Mouse (Mus musculus): ENCODE data around the gene Nkd1. TPM values are rescaled to one million over a fixed set of nuclear protein-coding genes. Genes with fewer than 3 reads are reported as not detected.

Nkd1 gene
- polyA plus RNA-seq, 1 experiment from 2014 or later: 92.6 TPM

DNA sequence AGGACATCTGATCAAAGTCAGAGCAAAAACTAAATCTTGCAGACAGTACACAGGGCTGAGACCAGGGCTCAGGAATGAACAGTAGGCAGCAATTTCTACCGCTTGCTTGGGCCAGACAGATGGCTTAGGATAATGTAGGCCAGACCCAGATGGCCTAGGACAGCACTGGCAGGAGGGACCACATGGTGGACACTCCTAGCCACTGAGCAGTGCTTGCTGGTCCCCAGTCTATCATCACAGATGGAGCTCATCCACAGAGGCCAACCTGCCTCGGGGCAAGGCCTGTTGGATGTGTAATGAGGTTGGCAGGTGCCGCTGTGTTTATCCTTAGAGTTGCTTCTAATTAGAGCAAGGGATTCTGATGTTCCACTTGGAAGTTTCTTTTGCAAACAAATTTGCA, 102.2 kb downstream of the Nkd1 start:
- Histone ChIP-seq H3K4me1 (peaks cover 18% of the 10 kb centered on the region), H3K27me3 (peaks cover 21% of the 10 kb centered on the region), H3K4me2 (replicated peaks) (no peak overlapping the region), H3K36me3 (no peaks in the 10 kb centered on the region), H3K9ac (no peak overlapping the region), H3K27ac (replicated peaks) (no peak overlapping the region), H3K9me3 (replicated peaks) (no peaks in the 10 kb centered on the region), H3K4me3 (replicated peaks) (no peak overlapping the region)
- WGBS: 58% methylated on average over 3 of the region's 3 CpGs
- ATAC-seq (ENCODE audit: insufficient number of reproducible peaks, low FRiP score, low TSS enrichment, low read depth): no peak

- no peak for ATAC-seq (ENCODE audit: insufficient number of reproducible peaks, low FRiP score, low TSS enrichment, low read depth)
- WGBS: 85% methylated on average over 3 of the region's 3 CpGs
- H3K27ac ChIP-seq (replicated peaks): no peak overlapping the region
- peaks cover 21% of the 10 kb centered on the region for H3K27me3 ChIP-seq
- no peak overlapping the region for H3K9ac ChIP-seq
- H3K9me3 ChIP-seq (replicated peaks): no peaks in the 10 kb centered on the region
- no peak overlapping the region for H3K4me3 ChIP-seq (replicated peaks)
- H3K4me2 ChIP-seq (replicated peaks): no peak overlapping the region
- peaks cover 23% of the 10 kb centered on the region for H3K4me1 ChIP-seq
- no peaks in the 10 kb centered on the region for H3K36me3 ChIP-seq
Measured at GRCm38 (mm10) chr8:88624276-88624675, 103.1 kb downstream of the Nkd1 start.

DNA sequence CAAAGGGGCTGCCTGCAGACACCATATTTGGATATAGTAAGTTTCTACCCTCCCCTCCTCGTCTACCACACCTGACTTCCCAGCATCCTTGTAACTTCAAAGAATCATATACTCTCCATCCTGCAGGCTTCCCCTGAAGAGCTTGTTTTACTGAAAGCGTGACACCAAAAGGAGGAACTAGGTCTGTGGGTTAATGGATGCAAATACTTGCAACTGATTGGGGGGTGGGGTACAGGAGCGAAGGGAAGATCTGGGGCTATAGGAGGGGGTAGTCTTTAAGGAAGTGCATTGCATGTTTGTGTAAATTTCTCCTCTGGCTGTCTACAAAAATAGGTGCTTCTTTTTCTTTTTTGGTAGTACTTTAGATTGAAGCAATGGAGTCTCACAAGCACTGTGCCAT, 105.3 kb downstream of the Nkd1 start:
- Histone ChIP-seq H3K27ac (replicated peaks) (no peak overlapping the region), H3K27me3 (peaks cover 21% of the 10 kb centered on the region), H3K36me3 (no peaks in the 10 kb centered on the region), H3K4me3 (replicated peaks) (no peak overlapping the region), H3K4me2 (replicated peaks) (no peak overlapping the region), H3K9ac (no peak overlapping the region), H3K4me1 (peaks cover 18% of the 10 kb centered on the region), H3K9me3 (replicated peaks) (no peaks in the 10 kb centered on the region)
- 63% methylated on average over 3 of the region's 3 CpGs for WGBS
- ATAC-seq (ENCODE audit: insufficient number of reproducible peaks, low FRiP score, low TSS enrichment, low read depth): no peak

DNA sequence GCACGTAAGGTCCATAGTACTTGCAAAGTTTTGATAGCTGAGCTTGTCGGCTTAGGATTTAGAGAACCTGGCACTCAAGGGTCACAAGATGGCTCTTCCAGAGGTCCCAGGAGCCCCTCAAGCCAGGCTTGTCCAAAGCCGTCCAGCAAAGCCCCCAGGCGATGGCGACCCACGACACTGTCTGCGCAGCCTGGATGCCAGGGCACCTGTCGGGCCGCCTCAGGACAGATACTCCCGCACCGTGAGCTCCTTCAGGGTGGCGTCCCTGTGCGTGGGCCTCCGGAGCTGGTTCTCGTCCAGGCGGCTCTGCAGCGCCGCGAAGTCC, 105.7 kb downstream of the Nkd1 start:
- WGBS: 10% methylated on average over 19 of the region's 19 CpGs
- peaks cover 18% of the 10 kb centered on the region for H3K4me1 ChIP-seq
- peak overlapping the region; percentile 39 for H3K9ac ChIP-seq
- H3K27me3 ChIP-seq: peaks cover 20% of the 10 kb centered on the region
- H3K27ac ChIP-seq (replicated peaks): peak overlapping the region; percentile 58; the same call in 1 of the 2 replicates
- H3K4me3 ChIP-seq (replicated peaks): peak overlapping the region; percentile 59
- H3K9me3 ChIP-seq (replicated peaks): no peaks in the 10 kb centered on the region
- H3K4me2 ChIP-seq (replicated peaks): peak overlapping the region; percentile 80
- no peak for ATAC-seq (ENCODE audit: insufficient number of reproducible peaks, low FRiP score, low TSS enrichment, low read depth)
- H3K36me3 ChIP-seq: no peaks in the 10 kb centered on the region

- Histone ChIP-seq H3K9ac (peak overlapping the region; percentile 63), H3K9me3 (replicated peaks) (no peaks in the 10 kb centered on the region), H3K4me1 (peaks cover 18% of the 10 kb centered on the region), H3K27me3 (peaks cover 15% of the 10 kb centered on the region), H3K36me3 (no peaks in the 10 kb centered on the region), H3K4me3 (replicated peaks) (peak overlapping the region; percentile 59), H3K27ac (replicated peaks) (peak overlapping the region; percentile 58; the same call in 1 of the 2 replicates), H3K4me2 (replicated peaks) (peak overlapping the region; percentile 80)
- peak; percentile 83 for ATAC-seq (ENCODE audit: insufficient number of reproducible peaks, low FRiP score, low TSS enrichment, low read depth)
- WGBS: under 1% methylated on average over 97 of the region's 105 CpGs
Measured at GRCm38 (mm10) chr8:88627265-88627991, 106.3 kb downstream of the Nkd1 start.

- ATAC-seq (ENCODE audit: insufficient number of reproducible peaks, low FRiP score, low TSS enrichment, low read depth): no peak; the same call in 1 of the 2 replicates
Measured at GRCm38 (mm10) chr8:88628001-88628774, 107.0 kb downstream of the Nkd1 start.

DNA sequence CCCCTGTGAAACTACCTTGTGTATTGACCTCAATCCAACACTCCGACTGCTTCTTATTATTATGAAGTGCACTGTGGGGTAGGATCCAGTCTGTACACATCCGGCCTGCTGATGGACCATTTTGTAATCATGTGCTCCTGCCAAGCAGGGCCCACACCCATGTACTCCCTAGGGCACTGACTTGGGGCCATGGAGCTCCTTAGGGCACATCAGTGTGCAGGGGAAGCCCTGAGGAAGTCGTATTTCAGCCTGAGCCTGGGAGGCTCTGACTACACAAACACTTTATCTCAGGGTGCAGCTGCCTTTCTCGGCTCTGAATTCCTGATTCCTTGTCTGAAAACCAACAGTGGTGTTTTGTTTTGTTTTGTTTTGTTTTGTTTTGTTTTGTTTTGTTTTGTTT, 109.1 kb downstream of the Nkd1 start:
- no peak overlapping the region for H3K27ac ChIP-seq (replicated peaks)
- H3K4me3 ChIP-seq (replicated peaks): no peak overlapping the region
- no peak overlapping the region for H3K9ac ChIP-seq
- peaks cover 10% of the 10 kb centered on the region for H3K27me3 ChIP-seq
- 66% methylated on average over 4 of the region's 4 CpGs for WGBS
- H3K4me1 ChIP-seq: peaks cover 18% of the 10 kb centered on the region
- no peak overlapping the region for H3K4me2 ChIP-seq (replicated peaks)
- ATAC-seq (ENCODE audit: insufficient number of reproducible peaks, low FRiP score, low TSS enrichment, low read depth): no peak
- no peaks in the 10 kb centered on the region for H3K9me3 ChIP-seq (replicated peaks)
- H3K36me3 ChIP-seq: no peaks in the 10 kb centered on the region

More at GRCm38 (mm10) chr8:88628001-88628774, 107.0 kb downstream of the Nkd1 start:
- Histone ChIP-seq H3K27ac (replicated peaks) (0 out of 2 replicates have a peak overlapping the region, but pooled peaks have one; percentile 58), H3K9me3 (replicated peaks) (no peaks in the 10 kb centered on the region), H3K4me1 (peaks cover 18% of the 10 kb centered on the region), H3K27me3 (peaks cover 10% of the 10 kb centered on the region), H3K4me3 (replicated peaks) (peak overlapping the region; percentile 59), H3K4me2 (replicated peaks) (peak overlapping the region; percentile 80), H3K9ac (peak overlapping the region; percentile 63), H3K36me3 (no peaks in the 10 kb centered on the region)
- WGBS: 53% methylated on average over 14 of the region's 14 CpGs

- no peak overlapping the region for H3K4me3 ChIP-seq (replicated peaks)
- no peak overlapping the region for H3K27ac ChIP-seq (replicated peaks)
- H3K27me3 ChIP-seq: peaks cover 9% of the 10 kb centered on the region
- peaks cover 18% of the 10 kb centered on the region for H3K4me1 ChIP-seq
- no peak for ATAC-seq (ENCODE audit: insufficient number of reproducible peaks, low FRiP score, low TSS enrichment, low read depth)
- H3K4me2 ChIP-seq (replicated peaks): no peak overlapping the region
- no peaks in the 10 kb centered on the region for H3K9me3 ChIP-seq (replicated peaks)
- H3K9ac ChIP-seq: no peak overlapping the region
- H3K36me3 ChIP-seq: no peaks in the 10 kb centered on the region
Measured at GRCm38 (mm10) chr8:88631081-88631480, 109.9 kb downstream of the Nkd1 start.

DNA sequence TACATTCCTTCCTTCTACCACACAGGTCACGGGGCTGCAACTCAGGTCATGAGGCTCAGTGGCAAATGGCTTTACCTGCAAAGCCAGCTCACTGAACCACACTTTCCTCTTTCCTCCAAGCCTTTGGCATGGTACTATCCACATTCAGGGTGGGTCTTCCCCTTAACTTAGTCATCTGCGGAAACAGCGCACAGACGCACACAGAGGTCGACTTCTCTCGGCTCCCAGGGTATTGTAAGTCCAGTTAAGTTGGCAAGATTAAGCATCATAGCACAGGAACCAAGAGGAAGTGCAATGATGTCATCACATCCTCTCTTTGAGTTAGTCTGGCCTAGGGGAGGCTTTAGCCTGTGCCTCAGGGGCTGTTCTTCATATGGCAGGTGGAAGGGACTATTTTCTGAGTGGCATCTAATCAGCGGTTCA, 112.2 kb downstream of the Nkd1 start:
- Histone ChIP-seq H3K4me3 (replicated peaks) (no peak overlapping the region), H3K4me2 (replicated peaks) (no peak overlapping the region), H3K9me3 (replicated peaks) (no peaks in the 10 kb centered on the region), H3K4me1 (peaks cover 10% of the 10 kb centered on the region), H3K9ac (no peak overlapping the region), H3K27me3 (no peaks in the 10 kb centered on the region; the same call in 1 of the 2 replicates), H3K36me3 (no peaks in the 10 kb centered on the region), H3K27ac (replicated peaks) (no peak overlapping the region)
- no peak for ATAC-seq (ENCODE audit: insufficient number of reproducible peaks, low FRiP score, low TSS enrichment, low read depth)
- 71% methylated on average over 7 of the region's 7 CpGs for WGBS

DNA sequence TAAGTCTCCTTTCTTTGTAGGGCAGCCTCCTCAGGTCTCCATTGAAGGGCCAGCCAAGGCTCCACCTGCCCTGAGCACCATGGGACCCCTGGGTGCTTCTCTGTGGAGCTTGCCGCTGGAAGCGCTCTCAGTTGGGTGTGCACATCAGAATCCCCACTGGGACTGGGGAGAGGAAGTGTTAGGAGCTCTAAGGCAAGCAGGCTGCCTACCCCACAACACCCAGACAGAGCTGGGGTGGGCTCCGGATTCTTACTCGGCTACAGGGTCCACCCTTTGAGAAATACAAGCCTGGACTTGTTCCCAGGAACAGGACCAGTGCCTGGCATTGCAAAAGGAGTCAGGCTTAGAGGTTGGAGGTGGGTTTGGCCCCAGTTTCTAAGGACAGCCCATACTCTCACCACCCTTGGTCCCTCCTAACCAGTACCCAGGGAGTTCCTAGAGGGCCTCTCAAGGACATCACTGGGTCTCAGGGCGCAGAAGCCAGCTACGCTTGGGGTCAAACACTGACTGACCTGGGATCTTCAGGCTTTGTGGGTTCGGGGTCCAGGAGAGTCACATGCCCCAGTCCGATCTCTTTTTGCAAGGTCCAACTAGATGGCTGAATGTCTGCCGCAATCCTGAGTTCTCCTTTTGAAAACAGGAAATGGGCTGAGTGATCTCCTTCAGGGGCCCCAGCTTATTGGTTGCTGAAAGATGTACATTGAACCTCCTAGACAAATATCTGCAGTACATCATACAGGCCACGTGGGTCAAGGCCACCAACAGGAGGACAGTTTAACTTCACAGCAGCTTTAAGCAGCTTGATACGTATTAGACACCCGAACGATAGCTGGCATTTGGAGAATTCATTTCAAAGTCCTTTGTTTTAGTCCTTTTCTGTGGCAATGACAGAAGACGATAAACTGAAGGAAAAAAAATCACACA, 114.6 kb downstream of the Nkd1 start, which contains the start of gene Snx20:
Gene Snx20 (minus strand): TSS at position 655 of the 924 bp plus-strand sequence.
- 0 out of 2 replicates have a peak, but pooled peaks cover 6% of the 10 kb centered on the region for H3K4me1 ChIP-seq
- 68% methylated on average over 14 of the region's 14 CpGs for WGBS
- H3K27ac ChIP-seq (replicated peaks): no peak within 1 kb of the TSS
- no peaks in the 10 kb centered on the region for H3K27me3 ChIP-seq
- H3K4me3 ChIP-seq (replicated peaks): peak within 1 kb of the TSS; percentile 3; the same call in 1 of the 2 replicates
- no peaks in the 10 kb centered on the region for H3K36me3 ChIP-seq
- no peaks in the 10 kb centered on the region for H3K9me3 ChIP-seq (replicated peaks)
- ATAC-seq (ENCODE audit: insufficient number of reproducible peaks, low FRiP score, low TSS enrichment, low read depth): no peak
- H3K9ac ChIP-seq: no peak within 1 kb of the TSS
- H3K4me2 ChIP-seq (replicated peaks): no peak within 1 kb of the TSS
